Mouse (Mus musculus): ENCODE data around the gene Arl14.

DNA sequence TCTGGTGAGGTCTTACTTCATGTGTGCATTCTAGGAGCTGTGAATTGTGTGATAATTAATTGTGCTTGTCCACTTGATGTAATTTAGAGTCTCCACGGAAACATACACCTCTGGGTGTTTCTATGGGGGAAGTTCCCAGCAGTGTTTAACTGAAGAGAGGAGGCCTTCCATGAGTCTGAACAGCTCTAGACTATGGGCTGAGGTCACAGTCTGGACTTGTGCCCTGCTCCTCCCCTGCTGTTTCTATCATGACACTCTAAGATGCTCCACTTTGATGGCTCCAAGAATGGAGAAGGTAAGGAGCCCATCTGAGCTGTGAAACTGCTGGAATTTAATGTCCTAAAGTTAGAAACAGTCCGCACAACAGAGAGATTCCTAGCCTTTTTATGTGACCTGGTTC is 24.1 kb upstream of the Arl14 start:
- no peak for TF ChIP-seq CTCF (IDR thresholded peaks at IDR 0.05; ENCODE audit: insufficient read depth, low read depth, low read length)
- no peak for TF ChIP-seq POLR2A (IDR thresholded peaks at IDR 0.05; ENCODE audit: insufficient read depth, low read depth, low read length)

All from olfactory bulb, adult 2 months (tissue).